Mouse (Mus musculus): ENCODE measurements around the gene Gm20850. TPM values are rescaled to one million over a fixed set of nuclear protein-coding genes. Genes with fewer than 3 reads are reported as not detected.
"Not testable (repeated sequence)": the region's sequence is repeated elsewhere in the genome, so short reads cannot be mapped to it uniquely, and the experiment has no call there.

Gm20850 gene
- polyA plus RNA-seq (2016; fragmentation: Nextera tagmentation; extraction: Ambion mirVana), result not detected in 2 replicates

- H3K4me1 ChIP-seq (replicated peaks); H3K36me3 ChIP-seq; DNase-seq (ENCODE audit: low spot score); H3K9me3 ChIP-seq; H3K27me3 ChIP-seq (ENCODE audit: insufficient read depth, poor library complexity, severe bottlenecking); H3K27ac ChIP-seq; H3K4me3 ChIP-seq: not testable (repeated sequence)
- no CpG with 5 or more reads among the region's 6 CpGs for WGBS
These were observed at the start of gene Gm20850 for GRCm38 (mm10) chrY:75715022-75715421. TSS of gene Gm20850 (plus strand) at chrY:75715322.

Data from hindbrain, embryonic 10.5 days (tissue).